Mouse (Mus musculus) Patski (cell line): ENCODE measurements at regions not wholly inside any gene's neighbourhood (a gene's known extent, or its start where the extent isn't known, plus 50 kb on each side); places are given as distances from the start of the nearest gene placed in this dataset.
"Not testable (repeated sequence)": the region's sequence is repeated elsewhere in the genome, so short reads cannot be mapped to it uniquely, and the experiment has no call there.

Experiments used
- ATAC-seq: fragments of 100-300 bp; one replicate; pipeline ENCODE4 v1.8.0; 2021
- CTCF ChIA-PET: fragments of 350-600 bp; sonication (Branson Sonifier 250); formaldehyde crosslinking; loops from one replicate; lab custom pipeline; 2022; ENCODE audit warnings: inconsistent platforms; lab: Charles Lee
- POLR2A ChIA-PET: fragments of 350-600 bp; sonication (Branson Sonifier 250); formaldehyde crosslinking; loops from one replicate; lab custom pipeline; 2022; ENCODE audit warnings: antibody characterized with exemption, inconsistent platforms; lab: Charles Lee
- DNase-seq: peaks from one replicate; pipeline ENCODE4 v3.0.0-alpha.2; 2011; ENCODE audit warnings: low read depth, low spot score
- H3K27me3 ChIP-seq: fragments of 371-371 bp; one replicate; pipeline ENCODE4 v1.5.1; 2021
- CTCF ChIP-seq: fragments of 100-300 bp; IDR thresholded peaks from one replicate; pipeline ENCODE4 v1.5.1; 2021
- in situ Hi-C: fragments of 300-500 bp; cut with MboI; formaldehyde crosslinking; loops from 3 replicates; pipeline ENCODE4 v1.11.1; 2018; ENCODE audit warnings: low pct_unique_long_range_greater_than_20kb, mixed read lengths

DNA sequence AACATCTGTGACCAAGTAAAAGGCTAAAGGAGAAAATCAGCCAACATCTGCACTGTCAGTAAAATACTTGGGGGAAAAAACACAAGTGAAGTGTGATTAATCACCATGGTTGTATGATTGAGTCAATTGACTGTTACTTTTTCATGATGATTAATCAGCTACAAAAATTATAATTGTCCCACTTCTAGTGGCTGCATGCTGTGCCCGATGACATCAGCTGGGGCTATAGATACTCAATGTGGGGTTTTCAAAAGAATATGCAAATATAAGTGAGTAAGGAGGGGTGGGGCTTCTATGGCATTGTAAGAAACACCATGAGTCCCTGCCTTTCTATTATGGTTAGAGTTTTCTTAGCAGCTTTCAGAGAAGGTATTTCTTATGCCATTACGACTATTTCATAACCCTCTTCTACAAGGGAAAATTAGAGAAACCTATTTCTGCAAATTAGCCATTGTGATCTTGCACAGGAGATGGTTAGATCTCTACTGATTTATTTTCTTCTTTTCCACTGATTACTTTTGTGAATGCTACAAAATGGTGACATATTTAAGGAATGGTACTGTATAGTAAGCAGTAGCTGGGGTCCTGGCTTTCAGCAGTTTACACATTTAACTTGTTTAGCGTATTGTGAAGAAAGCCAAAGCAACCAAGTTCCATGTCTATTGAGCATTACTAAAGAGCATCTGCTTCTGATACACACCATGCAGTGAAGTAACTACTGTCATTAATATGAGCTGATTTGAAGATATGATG is 660.1 kb upstream of the Pou3f2 start:
- no peak for DNase-seq
- ATAC-seq = no peak

DNA sequence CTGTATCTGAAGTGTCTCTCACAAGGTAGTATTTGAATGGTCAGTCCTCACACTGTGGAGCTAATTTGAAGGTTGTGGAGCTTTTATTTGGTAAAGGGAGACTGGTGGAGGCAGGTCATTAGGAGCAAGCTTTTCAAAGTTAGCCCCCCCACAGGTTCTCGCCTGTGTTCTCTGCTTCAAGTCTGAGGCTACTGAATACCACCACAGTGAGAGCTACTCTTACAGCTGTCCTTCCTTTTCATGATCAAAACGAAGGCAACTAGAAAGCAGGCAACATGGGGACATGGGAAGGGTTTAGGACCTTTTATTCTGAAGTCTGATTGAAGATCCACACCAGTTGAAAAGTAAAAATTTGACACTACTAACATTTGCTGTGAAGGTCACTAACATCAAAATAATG is 645.2 kb upstream of the Pou3f2 start:
- DNase-seq (no peak), ATAC-seq (no peak)
- POLR2A ChIA-PET = no interaction called here
- TF ChIP-seq CTCF = no peak
- in situ Hi-C loops = no loop called here
- CTCF ChIA-PET = no interaction called here
- H3K27me3 ChIP-seq = no peaks in the 10 kb centered on the region

More for the DNA sequence above, 660.1 kb upstream of the Pou3f2 start:
- CTCF ChIA-PET = no interaction called here
- POLR2A ChIA-PET = no interaction called here
- TF ChIP-seq CTCF = no peak
- in situ Hi-C loops = no loop called here
- H3K27me3 ChIP-seq = no peaks in the 10 kb centered on the region

DNA sequence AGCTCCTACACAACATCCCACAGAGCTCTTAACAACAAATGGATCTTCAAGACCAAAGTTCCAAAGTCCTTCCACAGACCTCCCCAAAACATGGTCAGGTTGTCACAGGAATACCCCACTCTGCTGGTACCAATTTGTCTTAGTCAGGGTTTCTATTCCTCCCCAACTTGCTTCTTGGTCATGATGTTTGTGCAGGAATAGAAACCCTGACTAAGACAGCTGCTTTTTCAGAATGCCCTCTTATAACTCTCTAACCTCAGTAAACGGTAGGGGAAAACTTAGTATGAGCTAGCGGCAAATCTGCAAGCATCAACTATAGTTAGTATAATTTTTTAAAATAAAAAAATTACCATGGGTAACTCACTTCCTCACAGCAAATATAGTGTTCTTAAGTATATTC is 613.3 kb upstream of the Pou3f2 start:
- POLR2A ChIA-PET, ATAC-seq, CTCF ChIA-PET, DNase-seq, H3K27me3 ChIP-seq, in situ Hi-C loops: not testable (repeated sequence)

DNA sequence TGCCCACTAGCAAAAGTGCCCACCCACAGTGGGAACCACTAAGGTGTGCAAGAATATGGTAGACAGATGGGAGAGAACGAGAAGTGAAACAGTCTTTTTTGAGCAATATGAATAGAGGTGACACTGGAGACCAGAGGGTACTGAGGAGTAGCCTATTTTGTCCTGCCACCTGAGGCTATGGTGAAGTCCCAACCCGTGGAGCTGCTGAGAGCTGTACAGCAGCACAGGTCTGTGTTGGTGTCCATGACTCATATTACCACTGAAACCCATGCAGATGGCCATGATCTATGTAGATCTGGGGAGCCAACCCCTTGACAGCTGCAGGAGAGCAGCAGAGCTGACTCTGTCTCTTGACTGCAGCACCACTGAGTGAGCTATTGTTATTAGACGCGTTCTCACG is 591.4 kb upstream of the Pou3f2 start:
- TF ChIP-seq CTCF = no peak
- no peak for DNase-seq
- in situ Hi-C loops = no loop called here
- ChIA-PET POLR2A (no interaction called here), CTCF (no interaction called here)
- no peaks in the 10 kb centered on the region for H3K27me3 ChIP-seq
- ATAC-seq = no peak

DNA sequence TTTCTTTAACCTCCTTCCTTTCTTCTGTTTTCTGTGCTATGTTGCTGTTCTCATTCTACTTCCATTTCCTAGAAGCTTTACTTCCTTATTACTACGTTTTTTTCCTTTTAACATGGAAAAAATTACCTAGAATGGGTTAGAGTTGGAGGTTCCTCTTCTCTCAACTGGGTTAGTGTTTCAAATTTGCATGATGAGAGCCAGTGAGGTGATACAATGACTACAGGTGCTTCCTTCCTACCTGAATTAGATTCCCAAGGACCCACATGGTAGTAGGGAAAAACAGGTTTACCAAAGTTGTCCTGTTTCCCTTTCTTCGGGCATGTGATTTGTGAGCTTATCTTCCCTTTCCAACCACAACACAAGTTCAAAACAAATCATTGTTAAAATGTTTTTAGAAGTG is 589.4 kb upstream of the Pou3f2 start:
- CTCF ChIA-PET = interaction anchor here (1.3 kb wide), 1 partner anchor 26 kb away, joined by 3 read pairs; no protein-coding TSS in a partner anchor
- no peak for ATAC-seq
- POLR2A ChIA-PET = no interaction called here
- TF ChIP-seq CTCF = no peak
- H3K27me3 ChIP-seq = no peaks in the 10 kb centered on the region
- no peak for DNase-seq
- in situ Hi-C loops = no loop called here

DNA sequence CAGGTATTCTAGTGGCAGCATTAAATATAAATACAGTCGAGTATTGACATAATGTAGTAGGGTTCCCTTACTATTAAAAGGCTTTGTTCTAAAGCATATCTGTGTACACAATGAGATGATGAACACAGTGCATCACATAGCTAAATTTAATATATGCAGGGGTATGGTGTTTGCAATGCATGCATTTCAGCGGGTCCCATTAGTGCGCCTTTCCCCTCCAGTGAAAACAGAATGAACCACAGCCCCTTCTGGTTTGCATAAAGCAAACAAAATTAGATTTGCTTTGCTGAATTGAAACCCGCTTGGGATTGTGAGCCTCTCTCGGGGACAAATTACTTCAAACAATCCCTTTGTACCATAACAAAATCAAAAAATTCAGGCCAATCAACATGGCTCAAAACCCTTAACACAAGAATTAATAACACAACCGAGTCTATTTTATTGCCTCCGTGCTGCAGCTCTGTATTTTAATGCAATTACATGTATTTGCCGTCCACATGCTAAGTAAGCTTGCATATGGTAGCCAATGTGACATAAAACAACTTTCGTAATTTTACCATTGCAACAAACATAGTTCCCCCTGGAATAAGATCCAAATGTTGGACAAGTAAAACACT is 562.6 kb upstream of the Pou3f2 start:
- CTCF ChIA-PET = no interaction called here
- POLR2A ChIA-PET = no interaction called here
- in situ Hi-C loops = no loop called here
- DNase-seq = no peak
- H3K27me3 ChIP-seq = no peaks in the 10 kb centered on the region
- TF ChIP-seq CTCF = no peak
- ATAC-seq = no peak

DNA sequence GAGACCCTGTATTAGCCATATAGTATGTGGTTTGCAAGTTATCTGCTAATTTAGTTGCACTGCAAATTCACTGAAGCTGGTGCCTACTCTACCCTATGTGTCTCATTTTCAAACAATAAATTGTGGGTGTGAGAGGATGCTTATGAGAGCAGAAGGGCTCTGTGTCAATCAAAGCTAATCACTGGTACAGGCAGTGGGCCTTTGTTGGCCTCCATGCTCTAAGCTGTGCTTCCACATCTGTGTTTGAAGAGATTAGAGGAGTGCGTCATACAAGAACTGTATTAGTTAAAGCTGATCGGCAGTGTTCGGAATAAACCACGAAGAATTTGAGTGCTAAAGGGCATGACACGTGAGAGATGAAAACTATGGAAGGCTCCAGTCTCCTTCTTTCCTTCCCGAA is 549.6 kb upstream of the Pou3f2 start:
- in situ Hi-C loops = no loop called here
- H3K27me3 ChIP-seq = no peaks in the 10 kb centered on the region
- no peak for DNase-seq
- POLR2A ChIA-PET = no interaction called here
- ATAC-seq = no peak
- CTCF ChIA-PET = no interaction called here
- TF ChIP-seq CTCF = no peak

DNA sequence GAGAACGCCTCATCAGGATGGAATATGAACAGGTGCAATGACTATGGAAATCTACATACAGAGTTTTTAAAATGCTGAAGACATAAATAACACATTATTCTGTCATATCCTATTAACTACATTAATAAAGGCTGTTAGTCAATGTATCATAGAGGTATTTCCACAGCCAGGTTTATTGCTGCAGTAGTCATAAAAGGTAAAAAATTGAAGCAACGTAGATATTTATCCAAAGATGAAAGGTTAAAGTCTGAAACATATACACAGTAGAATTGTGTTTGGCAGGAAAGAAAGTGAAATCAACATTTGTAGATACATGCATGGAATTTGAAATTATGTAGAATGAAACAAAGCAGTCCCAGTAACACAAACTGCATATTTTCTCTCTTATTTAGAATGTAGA is 543.1 kb upstream of the Pou3f2 start:
- no peak for TF ChIP-seq CTCF
- ATAC-seq = no peak
- ChIA-PET CTCF (no interaction called here), POLR2A (no interaction called here)
- H3K27me3 ChIP-seq = no peaks in the 10 kb centered on the region
- in situ Hi-C loops = no loop called here
- no peak for DNase-seq

DNA sequence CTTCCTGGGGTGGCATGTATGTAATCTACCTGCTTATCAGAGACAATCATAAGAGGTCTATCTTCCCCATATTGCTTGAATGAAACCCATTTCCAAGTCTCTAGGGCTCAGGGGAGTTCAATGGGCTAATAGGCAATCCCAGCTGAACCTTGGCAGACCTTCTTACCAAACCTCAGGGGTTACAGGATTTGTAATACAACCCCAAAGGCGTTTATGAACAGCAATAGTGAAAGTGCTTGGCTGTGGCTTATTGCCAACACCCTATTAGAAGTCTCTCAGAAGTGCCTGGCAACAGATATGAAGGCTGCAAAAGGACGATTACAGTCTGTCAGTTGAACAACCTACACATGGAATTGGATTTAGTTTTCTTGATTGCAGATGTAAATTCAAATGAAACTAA is 534.0 kb upstream of the Pou3f2 start:
- ChIA-PET POLR2A (no interaction called here), CTCF (no interaction called here)
- DNase-seq = no peak
- ATAC-seq = no peak
- TF ChIP-seq CTCF = no peak
- no peaks in the 10 kb centered on the region for H3K27me3 ChIP-seq
- in situ Hi-C loops = no loop called here

DNA sequence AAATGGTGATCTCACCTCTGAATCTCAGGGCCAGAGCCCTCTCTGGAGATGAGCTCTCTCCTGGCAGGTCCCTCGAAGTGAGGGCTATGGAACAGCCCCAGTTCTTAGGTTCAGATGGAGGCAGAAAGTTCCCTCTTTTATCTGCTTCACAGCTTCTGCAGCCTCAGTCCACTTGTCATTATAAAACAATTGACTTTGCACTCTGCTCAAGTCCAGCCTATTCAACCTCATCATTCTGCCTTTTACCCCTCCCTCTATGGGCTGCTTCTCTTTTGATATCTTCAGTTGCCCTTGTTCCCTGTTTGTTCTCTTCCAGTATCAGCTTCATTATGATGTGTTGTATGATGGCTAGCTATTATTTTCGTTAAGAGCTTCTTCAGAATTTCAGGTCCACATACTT is 522.2 kb upstream of the Pou3f2 start:
- DNase-seq (no peak), ATAC-seq (no peak)
- no peaks in the 10 kb centered on the region for H3K27me3 ChIP-seq
- in situ Hi-C loops = no loop called here
- CTCF ChIA-PET = no interaction called here
- POLR2A ChIA-PET = no interaction called here
- TF ChIP-seq CTCF = no peak

DNA sequence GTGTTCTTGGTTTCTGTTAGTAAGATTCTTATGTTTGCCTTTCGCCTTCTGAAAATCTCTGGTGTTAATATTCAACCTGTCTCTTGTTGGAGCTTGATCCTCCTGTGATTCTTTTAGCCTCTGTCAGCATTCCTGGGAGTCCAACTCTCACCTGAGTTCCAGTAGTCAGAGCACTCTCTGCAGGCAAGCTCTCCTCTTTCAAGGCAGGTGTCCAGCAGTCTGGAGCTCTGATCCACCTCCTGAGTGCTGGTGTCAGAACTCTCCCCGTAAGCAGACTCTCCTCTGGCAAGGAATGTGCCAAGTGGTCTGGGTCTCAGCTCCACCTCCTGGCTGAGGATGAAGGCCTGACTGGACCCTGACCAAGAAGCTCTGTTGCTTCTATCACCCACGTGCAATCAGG is 521.0 kb upstream of the Pou3f2 start:
- H3K27me3 ChIP-seq, DNase-seq, in situ Hi-C loops, POLR2A ChIA-PET, ATAC-seq, CTCF ChIA-PET: not testable (repeated sequence)
